ENCODE assay signal across 15 mouse cellular contexts in genomic region chr2:125515291-125516057, GRCm38 (mm10). TPM values are rescaled to one million over a fixed set of nuclear protein-coding genes. Genes with fewer than 3 reads are reported as not detected.
A peak's percentile ranks its signal among the peaks of the same experiment; 100 is the strongest.
DNase-seq lines count a peak whose midpoint lies in the region; ATAC-seq and TF ChIP-seq lines count a peak whose summit lies in the region.
"Had no signal": no experiment of that assay in that cellular context is flagged by ENCODE, and none has a peak within 500 bp of the region (broad histone marks: within the 10 kb centered on the region; RNA-seq: fewer than 3 reads in every experiment).

No protein-coding gene starts in this region.

- H3K9ac ChIP-seq in forebrain, embryonic 14.5 days (ENCODE audit: low read length) = no peak overlapping the region
- no peak overlapping the region for H3K9ac ChIP-seq in forebrain, embryonic 12.5 days
- H3K9ac ChIP-seq in heart, embryonic 16.5 days (ENCODE audit: low read length) = no peak overlapping the region
- H3K9ac ChIP-seq in liver, embryonic 12.5 days = no peak overlapping the region
- H3K9ac ChIP-seq: hindbrain, embryonic 13.5 days; limb, embryonic 15.5 days; midbrain, embryonic 12.5 days had no signal

- no peaks in the 10 kb centered on the region for H3K4me1 ChIP-seq in forebrain, embryonic 14.5 days (ENCODE audit: control insufficient read depth, insufficient read depth, low read length)
- H3K4me1 ChIP-seq in forebrain, embryonic 12.5 days = no peaks in the 10 kb centered on the region
- H3K4me1 ChIP-seq in heart, embryonic 16.5 days (ENCODE audit: control insufficient read depth, insufficient read depth, low read length) = peaks cover 12% of the 10 kb centered on the region
- peaks cover 42% of the 10 kb centered on the region for H3K4me1 ChIP-seq in G1E (ENCODE audit: insufficient read depth, low read depth, low read length)
- H3K4me1 ChIP-seq in liver, embryonic 12.5 days = peaks cover 16% of the 10 kb centered on the region
- H3K4me1 ChIP-seq: hindbrain, embryonic 13.5 days had no signal

- H3K4me3 ChIP-seq in forebrain, embryonic 14.5 days (ENCODE audit: low read depth, low read length) = no peak overlapping the region
- no peak overlapping the region for H3K4me3 ChIP-seq in forebrain, embryonic 12.5 days (replicated peaks)
- no peak overlapping the region for H3K4me3 ChIP-seq in heart, embryonic 16.5 days (ENCODE audit: low read length)
- peak overlapping the region; percentile 51; the same call in 1 of the 2 replicates for H3K4me3 ChIP-seq in G1E (ENCODE audit: low read depth, low read length)
- no peak overlapping the region for H3K4me3 ChIP-seq in liver, embryonic 12.5 days
- H3K4me3 ChIP-seq: hindbrain, embryonic 13.5 days; limb, embryonic 15.5 days; midbrain, embryonic 12.5 days had no signal

- TF ChIP-seq CTCF in G1E (IDR thresholded peaks at IDR 0.05; ENCODE audit: low read depth, low read length) = no peak

- peak; percentile 34; the same call in 1 of the 2 replicates for ATAC-seq in forebrain, embryonic 14.5 days
- ATAC-seq in forebrain, embryonic 12.5 days (ENCODE audit: low FRiP score) = no peak
- no peak for ATAC-seq in heart, embryonic 16.5 days (replicated peaks; ENCODE audit: extremely low read depth, insufficient read depth, low FRiP score)
- ATAC-seq in G1E (ENCODE audit: extremely low read depth, insufficient number of reproducible peaks, low FRiP score, poor library complexity, severe bottlenecking) = peak; percentile 76
- ATAC-seq in liver, embryonic 12.5 days = peak; percentile 72

- 80% methylated on average over 12 of the region's 12 CpGs for WGBS in forebrain, embryonic 14.5 days
- WGBS in forebrain, embryonic 12.5 days = 76% methylated on average over 12 of the region's 12 CpGs
- WGBS in heart, embryonic 16.5 days = 41% methylated on average over 12 of the region's 12 CpGs
- 29% methylated on average over 12 of the region's 12 CpGs for WGBS in liver, embryonic 12.5 days (ENCODE audit: insufficient replicate concordance)

- no peak for DNase-seq in forebrain, embryonic 14.5 days (ENCODE audit: low spot score)
- no peak for DNase-seq in heart, adult 9 months (ENCODE audit: low spot score in 2 of 2)
- DNase-seq in G1E (ENCODE audit: low spot score) = peak; percentile 63
- no peak for DNase-seq in layer of hippocampus, adult 11-12 months (ENCODE audit: low spot score)
- no peak for DNase-seq in embryo, embryonic 10 days (ENCODE audit: low spot score)
- DNase-seq: adrenal gland, postnatal 25 days; cerebellum, adult 11-12 months; gastrocnemius, postnatal 10 days; kidney, adult 18-20 months had no signal

- H3K9me3 ChIP-seq in forebrain, embryonic 14.5 days (replicated peaks; ENCODE audit: control insufficient read depth, low read length) = no peaks in the 10 kb centered on the region
- H3K9me3 ChIP-seq in forebrain, embryonic 12.5 days = no peaks in the 10 kb centered on the region
- H3K9me3 ChIP-seq in heart, embryonic 16.5 days (replicated peaks; ENCODE audit: control insufficient read depth, low read length) = no peaks in the 10 kb centered on the region
- H3K9me3 ChIP-seq in G1E (replicated peaks) = no peaks in the 10 kb centered on the region
- H3K9me3 ChIP-seq in liver, embryonic 12.5 days (replicated peaks) = 0 out of 2 replicates have a peak, but pooled peaks cover 3% of the 10 kb centered on the region
- H3K9me3 ChIP-seq: hindbrain, embryonic 13.5 days; limb, embryonic 15.5 days; midbrain, embryonic 12.5 days had no signal

- H3K27ac ChIP-seq in forebrain, embryonic 14.5 days (ENCODE audit: low read depth, low read length) = 0 out of 2 replicates have a peak overlapping the region, but pooled peaks have one; percentile 4
- H3K27ac ChIP-seq in forebrain, embryonic 12.5 days = no peak overlapping the region
- H3K27ac ChIP-seq in heart, embryonic 16.5 days (ENCODE audit: low read length) = peak overlapping the region; percentile 68; the same call in 1 of the 2 replicates
- no peak overlapping the region for H3K27ac ChIP-seq in liver, embryonic 12.5 days
- H3K27ac ChIP-seq: hindbrain, embryonic 13.5 days; limb, embryonic 15.5 days; midbrain, embryonic 12.5 days had no signal

- H3K4me2 ChIP-seq in forebrain, embryonic 14.5 days (ENCODE audit: low read length) = no peak overlapping the region
- no peak overlapping the region for H3K4me2 ChIP-seq in forebrain, embryonic 12.5 days
- H3K4me2 ChIP-seq in heart, embryonic 16.5 days (ENCODE audit: low read depth, low read length) = no peak overlapping the region
- H3K4me2 ChIP-seq in liver, embryonic 12.5 days = no peak overlapping the region
- H3K4me2 ChIP-seq: hindbrain, embryonic 13.5 days; limb, embryonic 15.5 days; midbrain, embryonic 12.5 days had no signal

- H3K27me3 ChIP-seq in forebrain, embryonic 14.5 days (replicated peaks; ENCODE audit: control insufficient read depth, insufficient read depth, low read length) = no peaks in the 10 kb centered on the region
- no peaks in the 10 kb centered on the region for H3K27me3 ChIP-seq in forebrain, embryonic 12.5 days
- H3K27me3 ChIP-seq in heart, embryonic 16.5 days (ENCODE audit: control insufficient read depth, insufficient read depth, low read length) = no peaks in the 10 kb centered on the region
- peaks cover 10% of the 10 kb centered on the region for H3K27me3 ChIP-seq in G1E (ENCODE audit: insufficient read depth, low read length)
- H3K27me3 ChIP-seq in liver, embryonic 12.5 days (replicated peaks) = peaks cover 6% of the 10 kb centered on the region; the same call in 1 of the 2 replicates
- H3K27me3 ChIP-seq: hindbrain, embryonic 13.5 days; limb, embryonic 15.5 days; midbrain, embryonic 12.5 days had no signal

- H3K36me3 ChIP-seq in forebrain, embryonic 14.5 days (ENCODE audit: control insufficient read depth, insufficient read depth, low read length) = no peaks in the 10 kb centered on the region
- no peaks in the 10 kb centered on the region for H3K36me3 ChIP-seq in forebrain, embryonic 12.5 days (replicated peaks)
- no peaks in the 10 kb centered on the region for H3K36me3 ChIP-seq in heart, embryonic 16.5 days (ENCODE audit: control insufficient read depth, insufficient read depth)
- H3K36me3 ChIP-seq in G1E (replicated peaks) = no peaks in the 10 kb centered on the region
- no peaks in the 10 kb centered on the region for H3K36me3 ChIP-seq in liver, embryonic 12.5 days
- H3K36me3 ChIP-seq: hindbrain, embryonic 13.5 days; limb, embryonic 15.5 days; midbrain, embryonic 12.5 days had no signal

RNA-seq across cellular contexts. Expression of gene Fbn1, which starts 7.7 kb away (rescaled TPM):
- 2.1 and 2.9 TPM in 2 replicates for polyA plus RNA-seq in forebrain, embryonic 14.5 days (2014; fragmentation: Nextera tagmentation; extraction: Ambion mirVana)
- 6.4 and 8.6 TPM in 2 replicates for polyA plus RNA-seq in forebrain, embryonic 12.5 days (2016; fragmentation: Nextera tagmentation; extraction: Ambion mirVana)
- 14.8 and 19.4 TPM in 2 replicates for polyA plus RNA-seq in heart, embryonic 16.5 days (2015; fragmentation: Nextera tagmentation; extraction: Ambion mirVana)
- 0.24 TPM in 1 of 2 replicates, not detected in the other for total RNA-seq in G1E (2014; fragmentation: Nextera tagmentation)
- total RNA-seq in G1E (2017) = 0.05 and 0.06 TPM in 2 replicates
- polyA plus RNA-seq in G1E (2012) = not detected in 2 replicates
- 2.4 and 2.9 TPM in 2 replicates for polyA plus RNA-seq in liver, embryonic 12.5 days (2016; fragmentation: Nextera tagmentation; extraction: Ambion mirVana)

RNA-seq across cellular contexts. Expression of gene Gm9913, which starts 10.6 kb away (rescaled TPM):
- 0.14 TPM in 2 replicates for polyA plus RNA-seq in forebrain, embryonic 14.5 days (2014; fragmentation: Nextera tagmentation; extraction: Ambion mirVana)
- polyA plus RNA-seq in forebrain, embryonic 12.5 days (2016; fragmentation: Nextera tagmentation; extraction: Ambion mirVana) = 0.19 and 0.38 TPM in 2 replicates
- 0.29 and 0.32 TPM in 2 replicates for polyA plus RNA-seq in heart, embryonic 16.5 days (2015; fragmentation: Nextera tagmentation; extraction: Ambion mirVana)
- not detected in 2 replicates for total RNA-seq in G1E (2014; fragmentation: Nextera tagmentation)
- not detected in 2 replicates for total RNA-seq in G1E (2017)
- polyA plus RNA-seq in G1E (2012) = not detected in 2 replicates
- polyA plus RNA-seq in liver, embryonic 12.5 days (2016; fragmentation: Nextera tagmentation; extraction: Ambion mirVana) = 0.05 TPM in 1 of 2 replicates, not detected in the other
- total RNA-seq: adrenal gland, postnatal 25 days had no signal

Comparison
In these comparisons a context has a peak if more than half of its experiments do, and no peak if none do; other contexts are left out.
1. ATAC-seq: peak in forebrain, embryonic 14.5 days (single experiment), G1E (single experiment) and liver, embryonic 12.5 days (single experiment); none in forebrain, embryonic 12.5 days (single experiment) and heart, embryonic 16.5 days (single experiment).
2. H3K27ac ChIP-seq: peak in forebrain, embryonic 14.5 days (single experiment) and heart, embryonic 16.5 days (single experiment); none in forebrain, embryonic 12.5 days (single experiment) and liver, embryonic 12.5 days (single experiment).